In genomic region chr5:117880916-117881555, GRCm38 (mm10) we compare ENCODE assay signal across 14 mouse cellular contexts.
DNase-seq lines count a peak whose midpoint lies in the region; ATAC-seq and TF ChIP-seq lines count a peak whose summit lies in the region.
"Had no signal": no experiment of that assay in that cellular context is flagged by ENCODE, and none has a peak within 500 bp of the region (broad histone marks: within the 10 kb centered on the region; RNA-seq: fewer than 3 reads in every experiment).

No protein-coding gene starts in this region.

- H3K36me3 ChIP-seq in forebrain, embryonic 14.5 days (ENCODE audit: control insufficient read depth, insufficient read depth, low read length): no peaks in the 10 kb centered on the region
- no peaks in the 10 kb centered on the region for H3K36me3 ChIP-seq in forebrain, embryonic 10.5 days (replicated peaks)
- H3K36me3 ChIP-seq in midbrain, postnatal 0 days (ENCODE audit: insufficient read depth, low read length): no peaks in the 10 kb centered on the region
- H3K36me3 ChIP-seq in midbrain, embryonic 14.5 days (ENCODE audit: control insufficient read depth, insufficient read depth, low read length): no peaks in the 10 kb centered on the region
- H3K36me3 ChIP-seq in myocyte (ENCODE audit: control insufficient read depth, insufficient read depth): no peaks in the 10 kb centered on the region
- H3K36me3 ChIP-seq: embryonic facial prominence, embryonic 13.5 days had no signal

- DNase-seq in forebrain, embryonic 14.5 days (ENCODE audit: low spot score): peak; percentile 66
- DNase-seq in forebrain, embryonic 10.5 days (ENCODE audit: extremely low spot score, low spot score): no peak
- DNase-seq in midbrain, postnatal 0 days (ENCODE audit: low spot score): peak; percentile 63
- DNase-seq in midbrain, embryonic 14.5 days: no peak
- peak; percentile 74 to 88 for DNase-seq in cerebellum, adult 2 months
- no peak for DNase-seq in spleen, postnatal 4 days (ENCODE audit: low spot score in 2 of 2)
- DNase-seq: kidney, postnatal 36 days; liver had no signal

- ATAC-seq in forebrain, embryonic 14.5 days: peak; percentile 70
- ATAC-seq in midbrain, postnatal 0 days (ENCODE audit: low FRiP score): no peak
- ATAC-seq in midbrain, embryonic 14.5 days (ENCODE audit: low FRiP score, low TSS enrichment): no peak
- ATAC-seq in erythroblast, adult 5-6 weeks (replicated peaks; ENCODE audit: low FRiP score, poor library complexity, severe bottlenecking): no peak
- ATAC-seq: CD4-positive, CD25-positive, alpha-beta regulatory T cell, adult 4 months; inflammation-experienced regulatory T-cells, adult 6 months; midbrain, embryonic 16.5 days had no signal

- no peaks in the 10 kb centered on the region for H3K9me3 ChIP-seq in forebrain, embryonic 14.5 days (replicated peaks; ENCODE audit: control insufficient read depth, low read length)
- peaks cover 6% of the 10 kb centered on the region; the same call in 1 of the 2 replicates for H3K9me3 ChIP-seq in forebrain, embryonic 10.5 days
- H3K9me3 ChIP-seq in midbrain, postnatal 0 days (ENCODE audit: low read length): no peaks in the 10 kb centered on the region
- H3K9me3 ChIP-seq in midbrain, embryonic 14.5 days (ENCODE audit: control insufficient read depth, low read length): no peaks in the 10 kb centered on the region

- no peaks in the 10 kb centered on the region for H3K4me1 ChIP-seq in forebrain, embryonic 14.5 days (ENCODE audit: control insufficient read depth, insufficient read depth, low read length)
- H3K4me1 ChIP-seq in forebrain, embryonic 10.5 days: no peaks in the 10 kb centered on the region
- no peaks in the 10 kb centered on the region for H3K4me1 ChIP-seq in midbrain, postnatal 0 days (ENCODE audit: insufficient read depth, low read length)
- H3K4me1 ChIP-seq in midbrain, embryonic 14.5 days (ENCODE audit: control insufficient read depth, insufficient read depth, low read length): no peaks in the 10 kb centered on the region
- H3K4me1 ChIP-seq in cerebellum, adult 2 months (ENCODE audit: control insufficient read depth, insufficient read depth, low read length): peaks cover 10% of the 10 kb centered on the region
- H3K4me1 ChIP-seq: embryonic facial prominence, embryonic 13.5 days had no signal

- no peak for TF ChIP-seq CTCF in midbrain, postnatal 0 days (IDR thresholded peaks at IDR 0.05)
- no peak for TF ChIP-seq CTCF in cerebellum, adult 2 months (IDR thresholded peaks at IDR 0.05; ENCODE audit: borderline replicate concordance, insufficient read depth, low read depth, low read length)

- H3K4me2 ChIP-seq in forebrain, embryonic 14.5 days (ENCODE audit: low read length): no peak overlapping the region
- no peak overlapping the region for H3K4me2 ChIP-seq in midbrain, postnatal 0 days (ENCODE audit: low read depth, low read length, poor library complexity, severe bottlenecking)
- no peak overlapping the region for H3K4me2 ChIP-seq in midbrain, embryonic 14.5 days (ENCODE audit: low read length)
- H3K4me2 ChIP-seq in myocyte (ENCODE audit: low read depth): no peak overlapping the region
- H3K4me2 ChIP-seq: embryonic facial prominence, embryonic 13.5 days had no signal

- WGBS in forebrain, embryonic 14.5 days: 80% methylated on average over 9 of the region's 9 CpGs
- WGBS in forebrain, embryonic 10.5 days: 94% methylated on average over 9 of the region's 9 CpGs
- WGBS in midbrain, postnatal 0 days: 88% methylated on average over 9 of the region's 9 CpGs
- 91% methylated on average over 9 of the region's 9 CpGs for WGBS in midbrain, embryonic 14.5 days
- 22% methylated on average over 9 of the region's 9 CpGs for WGBS in cerebellum, adult 2 months

- H3K9ac ChIP-seq in forebrain, embryonic 14.5 days (ENCODE audit: low read length): no peak overlapping the region
- no peak overlapping the region for H3K9ac ChIP-seq in midbrain, postnatal 0 days (replicated peaks; ENCODE audit: low read length, poor library complexity, severe bottlenecking)
- no peak overlapping the region for H3K9ac ChIP-seq in midbrain, embryonic 14.5 days (replicated peaks; ENCODE audit: low read length)
- H3K9ac ChIP-seq: embryonic facial prominence, embryonic 13.5 days had no signal

- TF ChIP-seq POLR2A in cerebellum, adult 2 months (IDR thresholded peaks at IDR 0.05; ENCODE audit: borderline replicate concordance, insufficient read depth, low read length): no peak
- no peak for TF ChIP-seq POLR2A in myocyte (IDR thresholded peaks at IDR 0.05; ENCODE audit: insufficient read length, low read depth)

- peak overlapping the region; percentile 15; the same call in 1 of the 2 replicates for H3K27ac ChIP-seq in forebrain, embryonic 14.5 days (ENCODE audit: low read depth, low read length)
- no peak overlapping the region for H3K27ac ChIP-seq in forebrain, embryonic 10.5 days
- no peak overlapping the region for H3K27ac ChIP-seq in midbrain, postnatal 0 days (ENCODE audit: low read depth, low read length)
- no peak overlapping the region for H3K27ac ChIP-seq in midbrain, embryonic 14.5 days (replicated peaks; ENCODE audit: low read depth, low read length)
- H3K27ac ChIP-seq in cerebellum, adult 2 months (ENCODE audit: insufficient read depth, low read length): peak overlapping the region; percentile 41; the same call in 1 of the 2 replicates
- H3K27ac ChIP-seq: embryonic facial prominence, embryonic 13.5 days had no signal

- no peak overlapping the region for H3K4me3 ChIP-seq in forebrain, embryonic 14.5 days (ENCODE audit: low read depth, low read length)
- no peak overlapping the region for H3K4me3 ChIP-seq in forebrain, embryonic 10.5 days
- H3K4me3 ChIP-seq in midbrain, postnatal 0 days (ENCODE audit: low read depth, low read length): no peak overlapping the region
- no peak overlapping the region for H3K4me3 ChIP-seq in midbrain, embryonic 14.5 days (replicated peaks; ENCODE audit: low read depth, low read length)
- no peak overlapping the region for H3K4me3 ChIP-seq in cerebellum, adult 2 months (replicated peaks; ENCODE audit: insufficient read depth, low read depth, low read length)
- no peak overlapping the region for H3K4me3 ChIP-seq in myocyte
- H3K4me3 ChIP-seq: embryonic facial prominence, embryonic 13.5 days had no signal

- no peaks in the 10 kb centered on the region for H3K27me3 ChIP-seq in forebrain, embryonic 14.5 days (replicated peaks; ENCODE audit: control insufficient read depth, insufficient read depth, low read length)
- H3K27me3 ChIP-seq in forebrain, embryonic 10.5 days (ENCODE audit: poor library complexity, severe bottlenecking): no peaks in the 10 kb centered on the region
- no peaks in the 10 kb centered on the region for H3K27me3 ChIP-seq in midbrain, postnatal 0 days (ENCODE audit: insufficient read depth, low read length)
- no peaks in the 10 kb centered on the region for H3K27me3 ChIP-seq in midbrain, embryonic 14.5 days (ENCODE audit: control insufficient read depth, insufficient read depth, low read length)
- no peaks in the 10 kb centered on the region for H3K27me3 ChIP-seq in cerebellum, adult 2 months (ENCODE audit: control insufficient read depth, insufficient read depth, low read length)
- no peaks in the 10 kb centered on the region for H3K27me3 ChIP-seq in myocyte (ENCODE audit: control insufficient read depth, insufficient read depth, insufficient read length)
- H3K27me3 ChIP-seq: embryonic facial prominence, embryonic 13.5 days had no signal

- no peak overlapping the region for H3ac ChIP-seq in myocyte (ENCODE audit: control insufficient read depth, insufficient read length)

- H3K79me2 ChIP-seq in myocyte (ENCODE audit: control insufficient read depth, insufficient read depth): no peaks in the 10 kb centered on the region

TF ChIP-seq in myocyte, 11 proteins besides CTCF, POLR2A, EP300 and RAD21:
- TF ChIP-seq MAX (IDR thresholded peaks at IDR 0.05; ENCODE audit: low read depth) (no peak), TCF3 (IDR thresholded peaks at IDR 0.05; ENCODE audit: insufficient read length, low read depth) (peak; percentile 44), SRF (IDR thresholded peaks at IDR 0.05; ENCODE audit: control insufficient read depth, insufficient read length, low read depth) (no peak), POLR2AphosphoS2 (IDR thresholded peaks at IDR 0.05; ENCODE audit: insufficient read length, low read depth) (no peak), USF1 (IDR thresholded peaks at IDR 0.05; ENCODE audit: low read depth) (no peak), MYOD1 (IDR thresholded peaks at IDR 0.05; ENCODE audit: control insufficient read depth in 1 of 3, insufficient read length in 2 of 3, low read depth in 2 of 3) (peak in 2 of 3 experiments; percentile 66 to 83), E2F4 (IDR thresholded peaks at IDR 0.05; ENCODE audit: insufficient read depth) (no peak), TCF12 (IDR thresholded peaks at IDR 0.05; ENCODE audit: insufficient read depth, poor library complexity, severe bottlenecking) (no peak), MYOG (IDR thresholded peaks at IDR 0.05; ENCODE audit: control insufficient read depth in 1 of 3, insufficient read depth in 1 of 3, insufficient read length in 2 of 3, low read depth in 2 of 3) (peak in 1 of 3 experiments; percentile 58), REST (IDR thresholded peaks at IDR 0.05; ENCODE audit: insufficient read depth, insufficient read length) (no peak), CEBPB (IDR thresholded peaks at IDR 0.05; ENCODE audit: insufficient read depth, poor library complexity, severe bottlenecking) (no peak)

Comparison
In these comparisons a context has a peak if more than half of its experiments do, and no peak if none do; other contexts are left out.
1. DNase-seq: peak in forebrain, embryonic 14.5 days (single experiment), midbrain, postnatal 0 days (single experiment) and cerebellum, adult 2 months (2 of 2); none in forebrain, embryonic 10.5 days (single experiment), midbrain, embryonic 14.5 days (single experiment) and spleen, postnatal 4 days (0 of 2).
2. H3K27ac ChIP-seq: peak in forebrain, embryonic 14.5 days (single experiment) and cerebellum, adult 2 months (single experiment); none in forebrain, embryonic 10.5 days (single experiment), midbrain, postnatal 0 days (single experiment) and midbrain, embryonic 14.5 days (single experiment).